Mouse (Mus musculus) gastrocnemius, postnatal 25 days (tissue): ENCODE measurements around the gene Gpr108. TPM values are rescaled to one million over a fixed set of nuclear protein-coding genes. Genes with fewer than 3 reads are reported as not detected.
"Not testable (repeated sequence)": the region's sequence is repeated elsewhere in the genome, so short reads cannot be mapped to it uniquely, and the experiment has no call there.

Experiments used
- DNase-seq: peaks from one replicate; pipeline ENCODE4 v3.0.0; 2022
- long read RNA-seq, 2 experiments: library from polyadenylated mRNA; stranded (forward); transcript quantifications; one replicate each; pipeline ENCODE4 v2.0.0; 2021
- total RNA-seq, 2 experiments: library from RNA; stranded (reverse); gene quantifications; 1 replicate in 1 of 2; 2 replicates in 1 of 2; pipeline ENCODE4 v1.2.3; 2021

Gpr108 gene
- 10 to 100 TPM; 20.7 to 22.7 TPM for total RNA-seq
- long read RNA-seq, experiment 1, transcript Gpr108-201 (17 exons, 2,064 nt) = major isoform, 14 of 34 reads
- long read RNA-seq, experiment 1, transcript Gpr108-204 (17 exons, 2,405 nt) = minor isoform, 11 of 34 reads
- long read RNA-seq, experiment 1, partial matches to known transcripts = 5 of 34 reads
- long read RNA-seq, experiment 1, other reads (novel, unspliced or antisense) = 4 of 34 reads
- long read RNA-seq, experiment 2, transcript Gpr108-204 (17 exons, 2,405 nt) = major isoform, 21 of 49 reads
- long read RNA-seq, experiment 2, transcript Gpr108-201 (17 exons, 2,064 nt) = minor isoform, 20 of 49 reads
- long read RNA-seq, experiment 2, partial matches to known transcripts = 3 of 49 reads
- long read RNA-seq, experiment 2, other reads (novel, unspliced or antisense) = 5 of 49 reads

DNA sequence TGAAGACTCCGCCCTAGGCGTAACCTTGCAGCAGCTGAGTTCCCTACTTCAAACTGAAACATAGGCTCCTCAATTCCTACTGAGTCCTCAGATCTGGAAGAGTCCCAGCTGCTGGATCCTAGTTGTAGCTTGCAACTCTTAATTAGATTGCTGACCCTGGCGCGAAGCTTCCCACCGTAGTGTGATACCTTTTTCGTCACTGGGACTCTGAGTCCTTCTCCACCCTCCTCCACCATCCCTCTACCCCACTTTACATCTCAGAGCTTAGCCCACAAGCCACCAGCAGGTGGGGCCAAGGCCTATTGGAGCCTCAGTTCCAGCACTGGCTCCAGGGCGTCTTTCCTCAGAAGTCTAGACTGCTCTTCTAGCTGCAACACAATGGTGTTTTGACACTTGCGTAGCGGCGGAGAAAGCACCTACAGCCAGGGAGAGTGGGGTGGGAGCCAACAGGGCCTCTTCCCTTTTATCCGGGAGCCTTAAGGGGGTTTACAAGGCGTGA lies at the start of gene Gpr108:
Gene Gpr108 (minus strand): TSS at position 246 of the 499 bp plus-strand sequence.
- DNase-seq = peak; percentile 86

DNA sequence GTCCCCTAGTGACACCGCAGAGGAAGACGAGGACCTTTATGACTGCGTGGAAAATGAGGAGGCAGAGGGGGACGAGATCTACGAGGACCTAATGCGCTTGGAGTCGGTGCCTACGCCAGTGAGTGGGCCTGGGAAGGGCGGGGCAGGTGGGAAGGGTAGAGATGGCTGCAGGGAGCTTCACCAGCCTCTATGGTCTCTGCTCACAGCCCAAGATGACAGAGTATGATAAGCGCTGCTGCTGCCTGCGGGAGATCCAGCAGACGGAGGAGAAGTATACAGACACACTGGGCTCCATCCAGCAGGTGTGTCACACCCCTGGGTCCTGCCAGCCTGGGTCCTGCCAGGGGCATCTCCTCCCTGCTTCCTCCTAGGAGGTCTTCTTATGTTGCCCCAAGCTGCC lies 48.8 kb upstream of the Gpr108 start:
- DNase-seq = no peak

- DNase-seq = no peak
Measured at GRCm38 (mm10) chr17:57295935-57296334, 47.7 kb upstream of the Gpr108 start.

DNA sequence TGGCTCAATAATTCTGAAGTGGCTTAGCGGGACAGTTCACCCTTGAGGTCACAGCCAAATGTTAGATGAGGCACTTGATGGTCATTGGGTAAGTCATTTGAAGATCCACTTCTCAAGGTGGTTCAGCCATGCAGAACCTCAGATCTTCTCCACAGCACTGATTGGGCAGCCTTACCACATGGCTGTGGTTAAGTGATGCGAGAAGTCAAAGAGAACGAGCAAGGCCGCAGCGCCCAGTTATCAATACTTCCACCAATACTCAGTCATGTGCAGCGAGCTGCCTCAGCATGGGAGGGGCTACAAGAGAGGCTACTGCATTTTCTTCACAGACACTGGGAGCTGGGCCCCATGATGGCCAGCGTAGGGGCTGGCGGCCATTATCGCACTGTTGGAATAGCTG lies 44.7 kb upstream of the Gpr108 start:
- DNase-seq = no peak

GRCm38 (mm10) chr17:57292302-57292701 lies 44.1 kb upstream of the Gpr108 start:
- no peak for DNase-seq

DNA sequence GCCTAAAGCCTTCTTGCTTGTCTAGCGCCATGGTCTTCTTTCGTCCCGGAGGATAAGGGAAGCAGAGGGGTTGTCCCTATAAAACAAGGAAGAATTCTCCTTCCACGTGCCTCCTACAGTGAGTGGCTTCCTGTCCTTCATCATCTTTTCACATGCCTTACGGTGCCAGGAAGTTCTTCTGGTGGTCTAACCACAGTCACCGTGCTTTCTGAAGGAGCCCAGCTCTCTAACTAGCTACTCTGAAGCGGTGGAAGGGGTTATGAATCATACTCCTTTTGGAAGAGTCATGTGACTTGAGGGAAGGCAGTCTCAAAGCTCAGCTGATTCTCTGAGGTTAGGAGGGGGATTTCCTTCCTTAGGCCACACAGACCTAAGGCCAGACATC lies 42.4 kb upstream of the Gpr108 start:
- DNase-seq = no peak

- peak; percentile 29 for DNase-seq
Measured at GRCm38 (mm10) chr17:57290001-57290670, 41.9 kb upstream of the Gpr108 start.

DNA sequence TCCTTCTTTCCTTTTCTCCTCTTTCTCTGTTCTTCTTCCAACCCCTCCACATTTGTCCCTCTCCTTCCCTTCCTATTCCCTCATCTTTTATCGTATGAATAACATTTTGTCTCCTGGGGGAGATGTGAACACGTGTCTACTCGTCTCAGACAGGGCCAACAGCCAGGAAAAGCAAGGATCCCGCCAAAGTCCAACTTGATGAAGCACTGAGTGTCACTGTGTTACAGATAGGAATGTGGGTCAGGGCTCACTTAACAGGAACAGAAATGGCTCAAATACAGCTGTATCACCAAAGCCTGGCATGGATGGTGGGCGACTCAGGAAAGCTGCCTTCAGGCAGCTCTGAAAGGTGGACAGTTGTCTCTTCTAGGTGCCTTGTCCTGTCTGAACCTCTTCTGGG lies 41.0 kb upstream of the Gpr108 start:
- DNase-seq = no peak

- no peak for DNase-seq
Measured at GRCm38 (mm10) chr17:57286718-57287355, 38.6 kb upstream of the Gpr108 start.

DNA sequence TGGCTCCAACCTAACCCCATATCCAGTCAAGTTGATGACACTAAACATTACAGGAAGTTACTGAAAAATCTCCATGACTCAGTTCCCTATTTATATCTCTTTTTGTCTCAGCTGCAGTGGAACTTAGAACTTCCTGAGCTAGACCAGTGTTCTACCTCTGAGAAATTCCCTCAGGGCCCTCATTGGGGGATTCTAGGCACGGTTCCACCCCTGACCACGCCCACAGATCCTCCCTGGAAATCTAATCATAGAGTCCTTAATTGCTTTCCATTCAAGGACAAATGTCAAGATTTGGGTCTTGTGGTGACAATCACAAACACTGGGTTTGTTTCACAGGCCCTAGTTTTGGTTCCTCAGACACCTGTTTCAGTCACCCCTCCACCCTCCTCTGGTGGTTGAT lies 36.8 kb upstream of the Gpr108 start:
- DNase-seq = no peak

- no peak for DNase-seq
Measured at GRCm38 (mm10) chr17:57283906-57284305, 35.7 kb upstream of the Gpr108 start.

- no peak for DNase-seq
Measured at GRCm38 (mm10) chr17:57280411-57280810, 32.2 kb upstream of the Gpr108 start.

- DNase-seq = no peak
Measured at GRCm38 (mm10) chr17:57279591-57280224, 31.5 kb upstream of the Gpr108 start.

DNA sequence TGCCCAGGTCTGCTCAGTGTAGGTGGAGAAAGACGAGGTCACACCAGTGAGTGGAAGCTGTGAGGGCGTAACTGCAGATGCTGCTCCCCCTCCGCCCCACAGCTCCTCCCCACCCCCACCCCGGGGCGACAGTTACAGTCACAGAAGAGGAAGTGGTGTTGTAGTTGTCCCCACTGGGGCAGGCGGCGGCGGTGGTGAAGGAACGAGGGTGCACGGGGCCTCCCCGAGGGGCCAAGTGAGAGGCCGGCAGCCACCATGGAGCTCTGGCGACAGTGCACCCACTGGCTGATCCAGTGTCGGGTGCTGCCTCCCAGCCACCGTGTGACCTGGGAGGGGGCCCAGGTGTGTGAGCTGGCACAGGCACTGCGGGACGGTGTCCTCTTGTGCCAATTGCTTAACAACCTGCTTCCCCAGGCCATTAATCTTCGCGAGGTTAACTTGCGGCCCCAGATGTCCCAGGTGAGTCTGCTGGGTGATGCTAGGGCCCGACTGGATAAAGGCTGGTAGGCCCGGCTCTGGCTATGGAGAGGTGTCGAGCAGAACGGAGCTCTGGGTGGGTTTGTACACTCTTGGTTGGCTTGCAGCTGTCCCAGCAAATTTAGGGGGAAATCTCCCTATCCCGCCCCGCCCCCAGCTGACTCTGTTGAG lies 30.8 kb upstream of the Gpr108 start, which contains the start of gene Vav1:
Gene Vav1 (plus strand): TSS at position 158 of the 648 bp plus-strand sequence.
- DNase-seq = peak; percentile 57

- DNase-seq = no peak
Measured at GRCm38 (mm10) chr17:57278537-57278936, 30.3 kb upstream of the Gpr108 start.

GRCm38 (mm10) chr17:57277598-57278261 lies 29.5 kb upstream of the Gpr108 start:
- not testable (repeated sequence) for DNase-seq

DNA sequence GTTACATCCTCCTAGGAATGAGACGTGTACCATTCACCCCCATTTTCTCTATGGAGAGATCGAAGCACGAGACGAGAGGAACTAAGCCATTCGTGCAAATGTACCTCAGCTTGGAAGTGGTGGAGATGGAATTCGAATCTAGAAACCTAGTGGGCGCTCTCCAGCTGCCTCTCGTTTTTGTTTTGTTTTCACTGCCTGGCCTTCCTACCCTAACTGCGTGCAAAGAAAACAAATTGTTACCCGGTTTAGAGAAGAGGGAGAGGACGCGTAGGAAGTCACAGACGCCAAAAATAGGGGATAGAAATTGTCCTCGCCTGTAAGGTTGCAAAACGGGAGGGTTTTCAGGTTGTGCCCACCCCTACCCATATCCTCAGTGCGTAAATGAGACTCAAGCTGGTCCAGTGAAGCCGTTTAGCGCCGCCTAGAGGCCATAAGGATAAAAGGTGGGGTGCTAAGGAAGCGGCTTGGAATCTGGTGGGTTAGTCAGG lies 28.4 kb upstream of the Gpr108 start:
- DNase-seq = peak; percentile 61

- no peak for DNase-seq
Measured at GRCm38 (mm10) chr17:57275997-57276351, 27.7 kb upstream of the Gpr108 start.

- DNase-seq = peak; percentile 93
Measured at GRCm38 (mm10) chr17:57275111-57275996, 27.1 kb upstream of the Gpr108 start.

- DNase-seq = no peak
Measured at GRCm38 (mm10) chr17:57274686-57275085, 26.4 kb upstream of the Gpr108 start.
